Mouse (Mus musculus) cerebellum, adult 2 months (tissue): ENCODE results near the gene Prl2b1.

ENCODE experiments used
- CTCF ChIP-seq: fragments of 200-500 bp; IDR thresholded peaks from 2 replicates; pipeline ENCODE4 v1.5.1; 2011; ENCODE audit warnings: low read depth, mild to moderate bottlenecking, control low read depth, low read length, moderate library complexity, borderline replicate concordance; ENCODE audit not compliant: insufficient read depth
- POLR2A ChIP-seq: fragments of 200-500 bp; IDR thresholded peaks from 2 replicates; pipeline ENCODE4 v1.6.1; 2011; ENCODE audit warnings: low read length, control low read depth, borderline replicate concordance; ENCODE audit not compliant: insufficient read depth

- TF ChIP-seq POLR2A (no peak), CTCF (no peak)
Observed at GRCm38 (mm10) chr13:27433159-27433558, 42.5 kb upstream of the Prl2b1 start.
